Mouse (Mus musculus) kidney, postnatal 0 days (tissue): ENCODE data around the gene Cyb5d2. TPM values are rescaled to one million over a fixed set of nuclear protein-coding genes. Genes with fewer than 3 reads are reported as not detected.
"Not testable (repeated sequence)": the region's sequence is repeated elsewhere in the genome, so short reads cannot be mapped to it uniquely, and the experiment has no call there.

Source experiments
- ATAC-seq: fragments of 200-750 bp; cut with Nextera tagmentation; replicated peaks from 2 replicates; pipeline ENCODE4 v1.8.0; 2017; ENCODE audit warnings: low read depth, moderate number of reproducible peaks, moderate TSS enrichment, moderate library complexity; ENCODE audit not compliant: low FRiP score
- DNase-seq: peaks from one replicate; pipeline ENCODE4 v3.0.0-alpha.2; 2016; ENCODE audit warnings: low spot score
- H3K27ac ChIP-seq: fragments of 300-500 bp; sonication (generic); 2 replicates; pipeline ENCODE4 v1.5.1; 2014; ENCODE audit warnings: mild to moderate bottlenecking
- H3K27me3 ChIP-seq: fragments of 300-500 bp; sonication (generic); 2 replicates; pipeline ENCODE4 v1.6.1; 2014; ENCODE audit warnings: low read length, mixed read lengths; ENCODE audit not compliant: insufficient read depth
- H3K36me3 ChIP-seq: fragments of 300-500 bp; sonication (generic); 2 replicates; pipeline ENCODE4 v1.6.1; 2014; ENCODE audit warnings: low read length, mixed read lengths; ENCODE audit not compliant: insufficient read depth
- H3K4me1 ChIP-seq: fragments of 300-500 bp; sonication (generic); replicated peaks from 2 replicates; pipeline ENCODE4 v1.6.1; 2014; ENCODE audit warnings: antibody characterized with exemption, low read length, mixed read lengths; ENCODE audit not compliant: insufficient read depth
- H3K4me2 ChIP-seq: fragments of 300-500 bp; sonication (generic); 2 replicates; pipeline ENCODE4 v1.6.1; 2014; ENCODE audit warnings: mild to moderate bottlenecking, low read length, moderate library complexity, mixed read lengths
- H3K4me3 ChIP-seq: fragments of 300-500 bp; sonication (generic); replicated peaks from 2 replicates; pipeline ENCODE4 v1.5.1; 2014; ENCODE audit warnings: low read depth, low read length
- H3K9ac ChIP-seq: fragments of 300-500 bp; sonication (generic); 2 replicates; pipeline ENCODE4 v1.6.1; 2014; ENCODE audit warnings: low read depth, low read length
- H3K9me3 ChIP-seq: fragments of 300-500 bp; sonication (generic); replicated peaks from 2 replicates; pipeline ENCODE4 v1.6.1; 2016; ENCODE audit warnings: low read length, inconsistent platforms, mixed read lengths
- CTCF ChIP-seq: IDR thresholded peaks from 2 replicates; pipeline ENCODE4 v1.5.1; 2016; ENCODE audit warnings: antibody characterized with exemption, low read depth, mild to moderate bottlenecking, moderate library complexity
- WGBS: fragments of 180-500 bp; shearing (Covaris S2); extraction: QIAGEN DNeasy Blood & Tissue Kit; methylation state at CpG from one replicate; pipeline ENCODE4 v1.1.7; 2014; 5-methylcytosine and 5-hydroxymethylcytosine counted together
- polyA plus RNA-seq: library from polyadenylated mRNA; unstranded; fragments of >200 nt; fragmentation: Nextera tagmentation; extraction: Ambion mirVana; gene quantifications from 2 replicates; pipeline ENCODE4 v1.2.1, GENCODE M21; 2015

Gene Cyb5d2
- polyA plus RNA-seq, 1 experiment from 2014 or later, result 7.2 TPM

DNA sequence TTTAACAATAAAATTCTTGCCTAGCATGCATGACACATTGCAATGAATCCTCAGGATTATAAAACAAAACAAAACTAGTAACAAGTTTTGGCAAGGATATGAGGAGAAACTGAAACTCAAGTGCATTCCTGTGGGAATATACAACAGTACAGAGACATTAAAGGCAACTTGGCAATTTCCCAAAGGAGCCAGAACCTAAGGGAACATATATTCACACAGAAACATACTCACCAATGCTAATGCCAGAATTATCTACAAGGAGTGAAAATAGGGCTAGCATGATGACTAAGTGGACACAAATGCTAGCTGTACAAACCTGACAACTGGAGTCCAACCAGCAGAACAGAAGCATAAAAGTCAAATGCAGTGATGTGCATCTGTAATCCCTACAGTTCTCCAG, 3.9 kb downstream of the Cyb5d2 start:
- H3K4me3 ChIP-seq, result no peak overlapping the region
- DNase-seq (no peak), ATAC-seq (no peak)
- TF ChIP-seq CTCF, result no peak
- H3K4me1 ChIP-seq, result 0 out of 2 replicates have a peak, but pooled peaks cover 5% of the 10 kb centered on the region
- no peak overlapping the region for H3K27ac ChIP-seq
- no peak overlapping the region for H3K4me2 ChIP-seq
- H3K9me3 ChIP-seq, result no peaks in the 10 kb centered on the region
- H3K27me3 ChIP-seq, result no peaks in the 10 kb centered on the region
- no peak overlapping the region for H3K9ac ChIP-seq
- no peaks in the 10 kb centered on the region for H3K36me3 ChIP-seq

- ATAC-seq, result no peak
- Histone ChIP-seq H3K9me3 (no peaks in the 10 kb centered on the region), H3K36me3 (no peaks in the 10 kb centered on the region), H3K4me3 (no peak overlapping the region), H3K4me2 (no peak overlapping the region), H3K9ac (no peak overlapping the region), H3K27ac (no peak overlapping the region), H3K4me1 (no peaks in the 10 kb centered on the region), H3K27me3 (no peaks in the 10 kb centered on the region)
- DNase-seq, result no peak
- WGBS, result 85% methylated on average over 3 of the region's 3 CpGs
- no peak for TF ChIP-seq CTCF
Measured at GRCm38 (mm10) chr11:72782503-72782902, 13.4 kb downstream of the Cyb5d2 start.

GRCm38 (mm10) chr11:72782103-72782502, 13.8 kb downstream of the Cyb5d2 start:
- TF ChIP-seq CTCF, result no peak
- Histone ChIP-seq H3K9ac (no peak overlapping the region), H3K4me3 (no peak overlapping the region), H3K27ac (no peak overlapping the region), H3K9me3 (no peaks in the 10 kb centered on the region), H3K4me2 (no peak overlapping the region), H3K27me3 (no peaks in the 10 kb centered on the region), H3K36me3 (no peaks in the 10 kb centered on the region), H3K4me1 (no peaks in the 10 kb centered on the region)
- DNase-seq (no peak), ATAC-seq (no peak)
- WGBS, result 62% methylated on average over 2 of the region's 2 CpGs

- no peaks in the 10 kb centered on the region for H3K9me3 ChIP-seq
- no peak for ATAC-seq
Measured at GRCm38 (mm10) chr11:72778957-72779356, 17.0 kb downstream of the Cyb5d2 start.

DNA sequence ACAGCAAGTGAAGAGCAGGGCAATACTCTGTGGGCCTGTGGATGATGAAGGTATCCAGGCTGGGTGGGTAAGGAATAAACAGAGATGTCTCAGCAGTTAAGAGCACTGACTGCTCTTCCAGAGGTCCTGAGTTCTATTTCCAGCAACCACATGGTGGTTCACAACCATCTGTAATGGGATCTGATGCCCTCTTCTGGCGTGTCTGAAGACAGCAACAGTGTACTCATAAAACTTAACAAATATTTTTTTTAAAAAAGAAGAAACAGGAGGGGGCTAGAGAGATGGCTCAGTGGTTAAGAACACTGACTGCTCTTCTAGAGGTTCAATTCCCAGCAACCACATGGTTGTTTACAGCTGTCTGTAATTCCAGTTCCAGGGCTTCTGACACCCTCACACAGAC, 23.3 kb downstream of the Cyb5d2 start:
- H3K4me2 ChIP-seq, H3K27me3 ChIP-seq, H3K9ac ChIP-seq, H3K36me3 ChIP-seq, H3K4me1 ChIP-seq, DNase-seq, H3K9me3 ChIP-seq, H3K27ac ChIP-seq, H3K4me3 ChIP-seq, ATAC-seq: not testable (repeated sequence)
- 27% methylated on average over 1 of the region's 1 CpGs for WGBS
- peak; percentile 16; the same call in 1 of the 2 replicates for TF ChIP-seq CTCF

More at GRCm38 (mm10) chr11:72778957-72779356, 17.0 kb downstream of the Cyb5d2 start:
- no peak overlapping the region for H3K27ac ChIP-seq
- no peaks in the 10 kb centered on the region for H3K27me3 ChIP-seq
- DNase-seq, result no peak
- H3K4me3 ChIP-seq, result no peak overlapping the region
- H3K4me2 ChIP-seq, result no peak overlapping the region
- no peak for TF ChIP-seq CTCF
- H3K36me3 ChIP-seq, result no peaks in the 10 kb centered on the region
- H3K9ac ChIP-seq, result no peak overlapping the region
- no peaks in the 10 kb centered on the region for H3K4me1 ChIP-seq

DNA sequence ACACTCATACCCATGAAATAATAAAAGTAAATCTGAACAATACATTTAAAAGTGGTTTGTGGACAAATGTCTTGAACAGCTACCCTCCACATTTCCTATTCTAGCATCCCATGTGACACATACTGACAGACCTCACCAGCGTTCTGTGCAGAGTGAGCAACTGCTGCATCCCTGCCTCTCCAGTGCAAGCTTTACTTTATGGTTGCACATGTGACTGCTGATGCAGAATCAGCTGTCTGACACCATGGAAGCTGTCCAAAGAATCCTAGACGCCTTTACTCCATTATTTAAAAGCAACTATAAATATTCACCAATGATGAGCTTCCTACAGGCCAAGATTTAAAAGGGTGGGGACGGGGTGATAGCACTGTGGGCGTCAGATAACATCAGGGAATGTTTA, 24.5 kb downstream of the Cyb5d2 start:
- no peaks in the 10 kb centered on the region for H3K9me3 ChIP-seq
- H3K27me3 ChIP-seq, result no peaks in the 10 kb centered on the region
- peaks cover 12% of the 10 kb centered on the region for H3K36me3 ChIP-seq
- TF ChIP-seq CTCF, result no peak
- 67% methylated on average over 4 of the region's 4 CpGs for WGBS
- ATAC-seq, result no peak
- H3K4me3 ChIP-seq, result no peak overlapping the region
- H3K27ac ChIP-seq, result no peak overlapping the region
- no peak overlapping the region for H3K4me2 ChIP-seq
- no peaks in the 10 kb centered on the region for H3K4me1 ChIP-seq
- no peak overlapping the region for H3K9ac ChIP-seq
- no peak for DNase-seq

- Histone ChIP-seq H3K36me3 (peaks cover 12% of the 10 kb centered on the region), H3K4me1 (no peaks in the 10 kb centered on the region), H3K9ac (no peak overlapping the region), H3K27ac (no peak overlapping the region), H3K9me3 (no peaks in the 10 kb centered on the region), H3K4me3 (no peak overlapping the region), H3K4me2 (no peak overlapping the region), H3K27me3 (no peaks in the 10 kb centered on the region)
- 74% methylated on average over 5 of the region's 5 CpGs for WGBS
- no peak for ATAC-seq
- no peak for TF ChIP-seq CTCF
- DNase-seq, result no peak
Measured at GRCm38 (mm10) chr11:72770816-72771215, 25.1 kb downstream of the Cyb5d2 start.
